Mouse (Mus musculus): ENCODE measurements at regions not wholly inside any gene's neighbourhood (a gene's known extent, or its start where the extent isn't known, plus 50 kb on each side); places are given as distances from the start of the nearest gene placed in this dataset.

DNA sequence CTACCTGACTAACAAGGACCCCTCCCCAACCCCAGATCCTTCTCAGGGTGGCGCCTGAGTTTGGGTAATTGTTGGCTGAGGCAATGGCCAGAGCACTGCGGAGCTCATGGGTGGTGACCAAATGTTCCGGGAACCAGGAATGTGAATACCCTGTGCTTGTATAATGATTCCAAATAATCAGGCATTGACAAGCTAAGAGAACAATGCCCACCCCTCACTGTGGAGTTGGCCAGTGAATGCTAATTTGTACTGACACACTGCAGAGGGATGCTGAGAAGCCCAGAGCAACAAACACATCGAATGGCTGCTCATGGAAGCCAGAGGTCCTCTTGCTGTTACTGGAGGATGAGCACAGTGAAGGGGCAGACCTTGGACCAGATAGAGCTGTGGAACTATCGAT is 62.8 kb upstream of the Mbnl2 start:
- TF ChIP-seq POLR2A (IDR thresholded peaks at IDR 0.05; ENCODE audit: extremely low read depth, insufficient read depth, low read length) (no peak), CTCF (IDR thresholded peaks at IDR 0.05; ENCODE audit: low read depth, low read length) (no peak)

Data from liver, adult 2 months (tissue).